Mouse (Mus musculus) cortical plate, adult 2 months (tissue): ENCODE measurements around the gene Dnmt1.

Source experiments
- CTCF ChIP-seq: fragments of 200-500 bp; IDR thresholded peaks from 2 replicates; pipeline ENCODE4 v1.5.1; 2011; ENCODE audit warnings: mild to moderate bottlenecking, control low read depth, low read length; ENCODE audit not compliant: insufficient read depth; ENCODE audit errors: extremely low read depth
- POLR2A ChIP-seq: fragments of 200-500 bp; IDR thresholded peaks from 2 replicates; pipeline ENCODE4 v1.6.1; 2011; ENCODE audit warnings: mild to moderate bottlenecking, low read length, control low read depth; ENCODE audit not compliant: insufficient read depth; ENCODE audit errors: extremely low read depth

DNA sequence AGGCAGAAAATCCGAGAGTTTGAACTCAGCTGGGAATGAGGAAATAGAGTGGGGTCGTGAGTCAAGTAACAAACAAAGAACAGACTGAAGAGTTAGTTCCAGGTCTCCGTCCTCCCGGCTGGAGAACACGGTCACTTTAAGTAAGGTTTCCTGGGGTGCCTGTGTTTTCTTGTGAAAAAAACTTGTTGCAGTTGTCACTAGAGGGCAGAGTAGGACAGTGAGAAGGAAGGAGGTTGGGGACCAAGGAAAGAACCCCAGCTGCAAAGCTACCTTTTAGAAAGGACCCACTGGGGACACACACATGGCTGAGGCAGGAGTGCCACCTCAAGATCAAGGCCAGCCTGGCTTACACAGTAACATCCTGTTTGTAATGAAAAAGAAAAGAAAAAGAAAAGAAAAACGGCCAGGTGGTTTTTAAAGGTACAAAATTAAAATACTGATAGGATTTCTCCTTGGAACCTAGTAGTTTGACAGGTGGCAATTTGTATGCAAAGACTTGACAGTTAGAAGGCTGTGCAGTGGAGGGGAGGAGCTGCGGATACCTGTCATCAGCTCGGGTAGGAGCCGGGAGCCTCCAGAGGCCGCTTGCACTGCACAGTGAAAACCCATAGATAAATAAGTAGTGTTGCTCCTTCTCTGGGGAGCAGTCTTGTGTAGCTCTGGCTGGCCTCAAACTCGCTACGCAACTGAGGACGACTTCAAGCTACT lies 58.1 kb downstream of the Dnmt1 start:
- TF ChIP-seq CTCF (peak; percentile 74), POLR2A (no peak)
